Mouse (Mus musculus): Measurements from ENCODE around the gene Aftph.
"Not testable (repeated sequence)": the region's sequence is repeated elsewhere in the genome, so short reads cannot be mapped to it uniquely, and the experiment has no call there.

The Aftph gene

DNA sequence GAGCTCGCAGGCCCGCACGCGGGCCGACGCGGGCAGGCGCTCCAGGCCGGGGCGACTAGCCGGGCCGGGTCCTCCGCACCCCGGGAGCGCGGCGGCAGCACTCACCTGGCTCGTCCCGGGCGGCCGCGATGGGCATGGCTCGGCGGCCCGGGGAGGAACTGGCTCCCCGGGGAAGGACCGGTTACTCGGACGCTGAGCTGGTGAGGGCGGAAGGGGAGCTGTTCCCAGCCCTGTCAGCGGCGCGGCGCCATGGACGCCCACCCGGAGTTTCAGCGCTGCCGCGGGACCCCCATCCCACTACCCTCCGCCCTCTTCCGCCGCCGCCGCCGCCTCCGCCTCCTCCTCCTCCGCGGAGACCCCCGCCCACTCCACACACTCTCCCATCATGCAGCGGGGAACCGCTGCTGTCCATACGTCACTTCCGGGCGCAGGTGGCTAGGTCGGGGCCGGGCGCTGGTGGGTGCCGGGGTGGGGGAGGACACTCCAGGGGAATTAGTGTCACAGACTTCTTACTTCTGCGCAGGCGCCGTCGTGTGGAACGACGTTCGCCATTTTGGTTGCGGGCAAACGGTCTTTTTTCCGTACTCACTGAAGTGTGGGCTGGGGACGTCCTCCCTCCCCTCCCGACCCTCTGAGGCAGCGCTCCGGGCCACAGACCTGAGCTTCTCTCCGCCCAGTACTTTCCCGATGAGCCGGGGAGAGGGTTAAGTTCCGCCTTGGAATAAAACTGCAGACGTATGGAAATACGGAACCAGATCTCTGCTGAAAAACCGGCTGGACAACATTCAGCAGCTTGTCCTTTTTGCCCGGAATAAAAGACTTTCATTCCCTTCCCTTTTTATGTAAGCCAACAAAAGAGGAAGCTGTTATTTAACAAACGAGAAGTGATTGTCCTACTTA is at the start of gene Aftph:
TSS of gene Aftph (minus strand) at position 389 of the 900 bp plus-strand sequence.
- in situ Hi-C loops (cut with MboI, MseI) = no loop called here

DNA sequence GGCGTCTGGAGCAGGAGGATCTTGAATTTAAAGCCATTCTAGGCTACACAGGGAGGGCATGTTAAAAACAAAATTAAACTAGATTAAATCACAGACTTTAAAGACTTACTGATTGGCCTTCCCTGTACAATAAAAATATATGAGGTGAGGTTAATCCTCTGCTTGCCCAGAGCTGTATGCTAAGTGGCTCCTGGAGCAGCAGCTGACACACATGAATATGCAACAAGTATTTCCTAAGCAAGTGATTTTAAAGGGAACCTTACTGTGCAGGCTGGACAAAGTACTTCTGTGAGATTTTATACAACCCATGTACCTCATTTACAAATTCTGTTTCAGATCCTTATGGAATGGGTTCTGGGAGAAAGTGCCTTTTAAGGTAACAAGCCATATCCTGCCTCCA is 47.6 kb upstream of the Aftph start:
- in situ Hi-C loops (cut with MboI, MseI) = loop anchor here (25.0 kb wide), 1 partner anchor 673 kb away; no protein-coding TSS in a partner anchor

DNA sequence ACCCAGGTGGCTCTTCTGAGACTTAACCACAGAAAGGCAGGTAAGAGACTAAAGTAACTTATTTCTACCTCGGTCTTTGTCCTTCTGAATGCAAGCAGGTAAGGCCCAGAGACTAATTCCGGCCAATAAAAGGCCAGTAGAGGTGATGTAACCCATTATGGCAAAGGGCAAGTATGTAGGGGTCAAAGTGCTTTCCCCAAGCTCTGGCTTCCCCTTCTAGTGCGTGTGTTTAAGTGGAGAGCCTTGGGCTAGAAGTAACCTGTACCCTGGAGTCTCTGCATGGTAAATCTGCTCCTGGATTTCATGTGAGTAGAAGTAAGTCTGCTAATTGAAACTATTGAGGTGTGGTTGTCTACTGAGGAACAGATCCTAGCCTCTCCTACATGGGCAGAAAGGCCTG is 46.7 kb upstream of the Aftph start:
- in situ Hi-C loops (cut with MboI, MseI) = loop anchor here (25.0 kb wide), 1 partner anchor 674 kb away; no protein-coding TSS in a partner anchor

DNA sequence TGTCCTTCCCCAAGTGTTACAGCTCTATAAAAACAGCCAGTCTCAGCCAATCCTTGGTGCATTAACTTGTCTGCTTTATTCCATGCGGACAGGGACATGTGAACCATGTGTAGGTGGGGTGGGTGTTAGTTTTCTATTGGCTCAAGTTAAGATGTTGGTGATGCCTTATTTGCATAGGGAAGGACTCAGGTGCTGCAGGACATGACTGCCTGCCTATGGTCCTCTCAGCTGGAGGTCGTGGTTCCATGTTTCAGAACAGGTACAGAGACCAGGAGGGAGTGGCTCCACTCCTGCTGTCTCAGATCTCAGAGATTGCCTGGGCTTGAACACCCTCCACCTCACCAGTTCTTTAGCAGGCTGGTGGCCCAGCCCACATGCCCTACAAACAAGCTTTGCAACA is 44.8 kb upstream of the Aftph start:
- in situ Hi-C loops (cut with MboI, MseI) = loop anchor here (25.0 kb wide), 1 partner anchor 676 kb away; no protein-coding TSS in a partner anchor

DNA sequence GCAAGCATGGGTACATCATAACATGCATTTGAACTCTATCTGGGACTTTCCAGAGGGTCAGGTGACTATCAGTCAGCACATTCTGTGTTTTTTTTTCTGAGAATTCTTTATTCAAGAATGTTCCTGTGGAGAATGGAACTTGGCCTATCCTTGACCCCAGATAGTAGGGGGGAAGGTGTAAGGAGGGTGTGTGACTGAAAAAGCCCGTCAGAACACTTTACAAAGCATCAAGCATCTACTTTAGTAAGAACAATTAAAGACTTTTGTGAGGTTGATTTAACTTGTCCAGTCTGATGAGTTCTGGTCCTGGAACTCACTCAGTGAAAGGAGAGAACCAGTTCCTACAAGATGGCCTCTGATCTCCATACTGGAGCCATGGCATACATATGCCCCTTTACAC is 43.8 kb upstream of the Aftph start:
- in situ Hi-C loops (cut with MboI, MseI) = loop anchor here (25.0 kb wide), 1 partner anchor 677 kb away; no protein-coding TSS in a partner anchor

DNA sequence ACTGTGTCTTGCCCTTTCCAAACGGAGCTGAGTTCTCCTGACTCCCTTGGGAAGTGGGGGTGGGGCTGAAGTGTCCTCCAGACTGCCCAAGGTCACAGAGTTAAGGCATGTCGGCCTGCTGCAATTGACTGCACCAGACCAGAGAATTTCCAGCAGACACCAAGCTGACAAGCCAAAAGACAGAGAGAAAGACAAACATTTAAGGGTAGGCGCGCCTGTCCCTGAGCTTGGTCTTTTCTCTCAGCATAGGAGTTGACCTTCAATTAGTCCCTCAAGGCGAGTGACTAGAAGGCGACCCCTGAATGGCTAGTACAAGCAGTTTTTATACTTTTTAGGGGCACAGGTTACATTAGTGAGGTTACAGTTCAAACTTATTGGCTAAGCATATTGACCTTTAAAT is 43.4 kb upstream of the Aftph start:
- in situ Hi-C loops (cut with MboI, MseI) = loop anchor here (25.0 kb wide), 1 partner anchor 678 kb away; no protein-coding TSS in a partner anchor

DNA sequence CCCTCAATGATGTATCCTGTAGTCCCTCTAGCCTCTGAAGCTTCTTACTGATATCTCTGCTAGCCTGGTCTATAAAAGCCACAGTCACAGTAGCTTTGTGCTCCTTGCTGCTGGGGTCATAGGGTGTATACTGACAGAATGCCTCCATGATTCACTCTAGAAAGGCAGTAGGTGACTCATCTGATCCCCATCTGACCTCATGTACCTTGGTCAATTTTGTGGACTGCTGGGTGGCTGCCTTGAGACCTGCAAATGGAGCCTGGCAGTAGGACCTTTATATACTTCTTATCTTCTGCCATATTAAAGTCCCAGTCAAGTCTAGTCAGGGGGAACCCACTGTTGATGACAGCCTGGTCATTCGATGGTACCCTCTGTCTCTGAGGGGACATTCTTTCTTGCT is 42.1 kb upstream of the Aftph start:
- in situ Hi-C loops (cut with MboI, MseI) = loop anchor here (25.0 kb wide), 1 partner anchor 679 kb away; no protein-coding TSS in a partner anchor

DNA sequence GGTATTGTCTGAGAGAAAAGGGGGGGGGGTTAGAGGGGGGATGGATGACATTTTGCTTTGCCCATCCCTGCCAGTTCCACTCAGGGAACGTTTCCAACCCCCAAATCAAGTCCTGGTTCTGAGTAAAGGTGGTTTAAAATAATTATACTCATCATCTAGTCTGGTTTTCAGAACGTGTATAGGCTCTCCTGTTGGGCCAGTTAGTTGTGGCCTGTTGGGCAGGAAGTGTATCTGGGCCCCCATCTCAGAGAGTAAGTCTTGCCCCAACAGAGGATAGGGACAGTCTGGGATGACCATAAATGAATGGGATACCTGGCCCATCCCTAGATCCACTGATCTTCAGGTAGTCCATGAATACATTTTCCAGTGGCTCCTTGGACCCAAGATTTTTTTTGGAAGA is 41.2 kb upstream of the Aftph start:
- in situ Hi-C loops (cut with MboI, MseI) = loop anchor here (25.0 kb wide), 1 partner anchor 680 kb away; no protein-coding TSS in a partner anchor

DNA sequence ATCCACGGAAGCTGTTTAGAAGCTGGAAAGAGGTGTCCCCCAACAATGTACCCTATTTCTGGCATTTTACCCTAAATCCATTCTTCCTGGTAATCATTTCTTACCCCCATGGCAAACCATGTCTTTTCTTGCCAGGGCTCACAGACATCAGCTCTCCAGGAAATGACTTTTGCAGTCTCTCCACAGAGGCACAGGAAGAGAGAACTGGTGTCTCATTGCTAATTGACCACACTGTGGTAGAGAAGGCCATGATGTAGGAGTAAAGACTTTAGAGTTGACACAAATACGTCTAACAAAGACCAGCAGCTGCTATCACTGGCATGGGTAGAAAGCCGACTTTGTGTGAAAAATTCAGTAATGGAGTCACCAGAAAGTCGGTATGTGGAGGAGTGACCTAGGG is 38.9 kb upstream of the Aftph start:
- in situ Hi-C loops (cut with MboI, MseI) = loop anchor here (25.0 kb wide), 1 partner anchor 682 kb away; no protein-coding TSS in a partner anchor

DNA sequence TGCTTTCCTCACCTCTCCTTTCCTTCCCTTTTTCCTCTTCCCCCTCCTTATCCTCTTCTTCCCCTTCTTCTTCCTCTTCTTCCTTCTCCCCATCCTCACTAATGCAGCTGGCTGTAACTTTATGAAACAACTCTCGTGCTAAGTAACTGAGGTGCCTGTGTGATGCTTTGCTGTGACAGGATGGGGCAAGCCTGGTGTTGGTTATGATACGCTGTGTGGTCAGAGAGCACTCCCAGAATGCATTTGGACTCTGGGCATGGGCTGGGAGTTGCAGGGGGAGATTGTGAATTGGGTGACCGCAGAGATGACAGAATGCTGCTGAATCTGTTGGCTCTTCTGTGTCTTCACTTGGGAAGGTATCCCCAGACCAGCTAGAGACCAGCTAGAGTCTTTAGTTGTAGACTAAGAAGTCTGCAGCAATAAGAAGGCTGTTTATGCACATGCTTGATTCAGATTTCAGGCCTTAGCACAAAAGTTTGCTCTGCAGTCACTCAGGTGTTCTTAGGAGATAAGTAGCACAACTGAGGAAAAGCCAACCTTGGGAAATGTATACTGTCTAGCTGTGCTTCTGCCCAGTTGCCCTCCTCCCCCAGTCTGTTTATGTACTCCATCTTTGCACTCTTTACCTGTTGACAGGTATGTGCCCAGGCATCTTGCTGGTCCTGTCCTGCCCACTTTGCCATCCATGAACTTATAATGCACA is 37.6 kb upstream of the Aftph start:
- in situ Hi-C loops (cut with MboI, MseI) = loop anchor here (25.0 kb wide), 1 partner anchor 683 kb away; no protein-coding TSS in a partner anchor

DNA sequence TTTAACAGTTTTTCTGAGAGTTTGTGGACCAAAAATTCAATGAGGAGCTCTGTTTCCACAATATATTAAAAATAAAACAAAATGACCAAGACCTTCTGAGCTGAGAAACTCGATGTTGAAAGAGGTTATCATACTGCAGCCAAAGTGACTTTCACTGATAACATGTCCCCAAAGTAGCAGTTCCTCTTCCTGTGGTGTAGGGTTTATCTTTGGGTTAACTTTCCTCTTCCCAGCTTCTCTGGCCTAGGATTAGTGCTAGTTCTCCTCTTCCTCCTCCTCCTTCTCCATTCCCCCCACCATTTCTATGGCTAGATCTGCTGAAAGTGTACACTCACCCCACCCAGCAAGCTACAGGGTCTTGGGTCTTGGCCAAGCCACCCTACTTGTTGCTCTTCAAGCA is 36.9 kb upstream of the Aftph start:
- in situ Hi-C loops (cut with MboI, MseI) = loop anchor here (25.0 kb wide), 1 partner anchor 684 kb away; no protein-coding TSS in a partner anchor

DNA sequence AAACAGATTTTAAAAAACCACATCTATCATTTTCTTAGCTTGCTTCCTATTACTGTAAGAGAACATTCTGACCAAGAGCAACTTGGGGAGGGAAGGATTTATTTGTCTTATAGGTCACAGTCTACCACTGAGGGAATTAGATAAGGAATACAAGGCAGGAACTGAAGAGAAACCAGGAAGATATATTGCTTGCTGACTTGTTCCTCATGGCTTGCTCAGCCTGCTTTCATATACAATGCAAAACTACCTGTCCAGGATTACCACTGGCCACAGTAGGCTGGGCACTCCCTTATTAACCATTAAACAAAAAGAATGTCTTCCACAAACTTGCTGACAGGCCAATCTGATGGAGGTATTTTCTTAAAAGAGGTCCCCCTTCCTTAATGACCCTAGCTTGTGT is 35.3 kb upstream of the Aftph start:
- in situ Hi-C loops (cut with MboI, MseI) = loop anchor here (25.0 kb wide), 1 partner anchor 686 kb away; no protein-coding TSS in a partner anchor

DNA sequence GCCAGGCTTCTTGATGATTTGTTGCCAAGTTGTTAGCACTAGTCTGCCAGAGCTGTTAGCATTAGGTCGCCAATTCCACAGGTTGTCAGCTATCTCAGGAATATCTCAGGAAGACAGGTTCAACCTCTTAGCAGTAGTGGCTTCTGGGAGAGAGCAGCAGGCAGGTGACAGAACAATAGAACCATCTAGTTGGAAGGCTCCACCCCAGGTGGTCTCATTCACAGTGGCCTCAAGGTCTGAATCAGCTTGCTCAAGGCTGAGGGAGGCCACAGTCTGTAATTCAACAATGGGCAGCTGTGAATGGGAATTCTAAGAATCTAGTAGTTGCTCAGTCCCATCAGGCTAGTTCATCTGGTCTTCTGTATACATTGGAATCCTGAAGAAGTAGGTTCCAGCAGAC is 31.3 kb upstream of the Aftph start:
- in situ Hi-C loops (cut with MboI, MseI) = no loop called here

DNA sequence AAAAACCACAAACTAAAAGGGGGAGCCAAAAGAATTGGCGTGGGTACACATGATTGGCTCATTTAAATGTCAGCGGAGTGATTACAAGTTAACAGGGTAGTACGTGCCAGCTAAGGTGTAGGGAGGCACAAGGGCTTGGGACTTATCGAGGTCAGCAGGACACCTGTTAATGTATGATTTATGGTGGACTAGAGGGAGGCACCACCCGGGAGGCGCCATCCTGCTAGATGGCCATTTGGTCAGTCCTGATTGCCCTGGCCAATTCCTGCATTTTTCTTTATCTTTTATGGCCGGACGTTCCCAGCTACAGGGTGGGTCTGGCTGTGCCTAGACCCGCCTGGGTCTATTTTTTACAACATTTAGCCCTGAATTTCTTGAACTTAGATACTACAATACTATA is 30.4 kb upstream of the Aftph start:
- in situ Hi-C loops (cut with MboI, MseI) = not testable (repeated sequence)

DNA sequence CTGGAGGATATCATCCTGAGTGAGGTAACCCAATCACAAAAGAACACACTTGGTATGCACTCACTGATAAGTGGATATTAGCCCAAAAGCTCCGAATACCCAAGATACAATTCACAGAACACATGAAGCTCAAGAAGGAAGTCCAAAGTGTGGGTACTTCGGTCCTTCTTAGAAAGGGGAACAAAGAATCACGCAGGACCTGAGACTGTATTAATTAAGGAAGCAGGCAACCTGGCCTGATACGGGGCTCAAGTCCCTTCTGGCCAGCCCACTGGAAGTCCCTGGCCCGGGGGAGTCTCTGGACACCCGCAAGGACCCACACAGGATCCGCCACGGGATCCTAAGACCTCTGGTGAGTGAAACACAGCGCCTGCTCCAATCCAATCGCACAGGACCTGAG is 20.6 kb upstream of the Aftph start:
- in situ Hi-C loops (cut with MboI, MseI) = not testable (repeated sequence)

DNA sequence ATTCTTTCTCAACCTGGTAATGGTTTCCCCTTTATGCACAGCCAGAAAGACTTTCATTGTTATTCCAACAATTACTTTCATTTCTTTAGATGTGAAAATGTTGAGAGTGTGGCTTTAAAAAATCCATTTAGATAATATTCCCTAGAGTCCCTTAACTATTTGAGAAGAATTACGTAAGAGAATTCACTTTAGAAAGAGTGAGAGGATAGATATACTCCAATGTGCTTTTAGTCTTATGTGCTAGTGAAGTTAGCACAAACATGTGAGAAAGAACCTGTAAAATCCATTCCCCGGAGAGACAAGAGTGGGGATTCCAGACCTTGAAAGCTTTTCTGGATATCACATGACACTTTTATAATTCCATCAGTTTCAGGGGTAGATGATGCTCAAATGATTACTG is 9.2 kb upstream of the Aftph start:
- in situ Hi-C loops (cut with MboI, MseI) = no loop called here

DNA sequence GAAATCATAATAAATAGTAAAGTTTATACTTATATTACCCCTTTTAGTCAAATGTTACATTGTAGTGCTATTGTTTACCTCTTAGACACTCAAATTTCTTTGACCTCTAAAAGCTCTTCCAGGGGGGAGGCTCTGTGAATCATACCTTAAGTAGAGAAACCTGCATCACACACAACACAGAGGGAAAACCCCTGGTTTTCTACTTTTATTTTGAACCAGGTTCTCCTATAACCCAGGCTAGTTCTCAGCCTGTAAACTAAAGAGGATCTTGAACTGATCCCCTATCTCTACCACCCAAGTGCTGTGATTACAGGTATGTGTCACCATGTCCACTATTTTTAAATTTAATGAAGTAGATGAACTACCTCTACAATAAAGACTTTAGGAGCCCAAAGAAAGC is 2.0 kb upstream of the Aftph start:
- in situ Hi-C loops (cut with MboI, MseI) = no loop called here

DNA sequence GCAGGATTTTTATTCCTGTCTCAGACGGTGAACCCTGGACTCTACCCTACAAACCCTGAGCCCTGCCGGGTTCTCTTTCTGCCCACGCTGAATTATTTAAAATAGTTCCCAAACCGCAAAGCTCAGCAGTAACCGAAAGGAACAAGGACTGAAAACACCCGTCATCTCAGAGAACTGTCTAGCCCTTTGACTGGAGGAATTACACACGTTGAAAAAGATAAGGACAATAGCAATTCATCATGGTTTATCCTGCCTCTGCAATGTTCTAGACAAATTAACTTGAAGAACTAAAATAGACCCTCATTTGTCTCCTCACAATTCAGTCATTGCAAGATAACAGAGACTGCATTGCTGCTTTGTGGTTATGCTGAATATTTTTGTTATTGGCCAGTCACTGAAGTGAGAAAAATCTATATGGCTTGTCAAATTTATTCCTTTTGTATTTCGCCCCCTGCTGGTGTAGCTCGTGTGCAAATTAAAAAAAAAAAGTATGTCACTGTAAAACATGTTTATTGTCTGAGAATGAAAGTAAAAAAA is 1.0 kb upstream of the Aftph start:
- in situ Hi-C loops (cut with MboI, MseI) = no loop called here

DNA sequence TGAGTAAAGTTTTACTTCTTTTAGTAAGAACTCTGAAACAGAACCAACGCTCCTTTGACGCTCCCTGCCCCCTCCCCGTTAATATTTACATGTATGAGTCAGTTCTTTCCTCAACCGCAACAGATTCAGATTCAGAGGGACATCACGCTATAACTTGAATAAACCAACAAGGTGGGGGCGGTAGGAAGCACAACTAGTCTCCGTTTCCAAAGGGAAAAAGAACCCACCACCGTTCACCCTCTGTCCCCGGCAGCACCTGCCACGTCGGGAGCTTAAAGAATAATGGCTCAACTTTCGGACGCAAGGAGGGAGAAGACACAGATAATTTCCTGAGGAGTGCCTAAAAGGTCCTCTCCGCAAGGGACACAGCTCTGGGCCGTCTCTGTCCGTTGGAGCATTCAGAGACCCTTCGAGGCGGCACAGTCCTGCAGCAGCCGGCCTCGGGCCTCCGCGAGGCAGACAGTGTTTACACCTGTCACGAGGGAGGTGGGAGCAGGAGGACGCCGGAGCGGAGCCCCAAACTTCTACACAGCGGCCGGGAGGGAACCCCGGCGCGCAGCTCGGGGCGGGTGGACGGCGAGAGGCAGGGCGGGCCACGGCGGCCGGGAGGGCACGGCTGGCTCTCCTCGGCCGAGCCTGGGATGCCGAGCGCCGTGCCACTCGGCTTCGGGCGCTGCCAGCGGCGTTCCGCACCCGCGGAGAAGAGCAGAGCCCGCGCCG is 748 bp downstream of the Aftph start:
- in situ Hi-C loops (cut with MboI, MseI) = no loop called here

DNA sequence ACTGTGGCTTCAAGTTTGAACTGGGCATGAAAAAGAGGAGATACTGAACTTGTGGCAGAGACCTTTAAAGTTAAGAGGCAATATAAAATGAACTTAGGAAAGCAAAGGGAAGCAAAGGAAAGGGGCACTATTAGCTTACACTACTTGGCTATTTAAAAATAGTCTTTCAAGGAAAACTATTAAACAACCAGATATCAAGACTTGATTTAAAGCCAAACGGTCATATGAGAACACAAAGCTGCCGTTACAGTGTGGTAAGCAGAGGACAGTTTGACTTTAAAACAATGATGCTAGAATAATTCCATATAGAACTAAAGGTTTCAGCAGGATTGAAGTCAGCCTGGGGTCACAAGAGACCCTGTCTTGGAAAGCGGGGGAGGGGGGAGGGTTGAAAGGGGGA is 7.3 kb downstream of the Aftph start:
- in situ Hi-C loops (cut with MboI, MseI) = no loop called here

DNA sequence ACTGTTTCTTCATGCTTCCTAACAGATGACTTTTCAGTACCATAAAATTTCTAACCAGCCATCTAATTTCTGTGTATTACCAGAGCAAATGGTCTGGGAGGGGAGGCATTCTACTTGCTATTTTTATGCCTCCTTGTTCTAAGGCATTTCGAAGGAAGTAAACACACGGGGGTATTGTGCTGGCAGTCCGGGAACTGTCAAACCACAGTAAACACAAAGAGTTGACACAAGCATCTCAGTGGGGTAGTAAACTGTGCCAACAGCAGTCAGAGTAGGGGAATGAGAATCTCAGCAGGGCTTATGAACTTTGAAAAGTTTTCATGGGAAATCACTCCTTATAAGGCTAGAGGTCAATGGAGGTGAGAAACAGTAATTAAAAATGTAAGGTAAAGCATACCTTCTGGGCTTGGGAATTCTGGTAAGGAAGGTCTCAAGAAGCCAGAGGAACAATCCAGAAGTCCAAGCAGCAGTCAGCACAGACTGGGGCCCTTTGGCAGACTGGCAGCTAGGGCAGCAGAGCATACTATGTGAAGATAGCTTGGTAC is 7.8 kb downstream of the Aftph start:
- in situ Hi-C loops (cut with MboI, MseI) = no loop called here
